Mouse (Mus musculus) heart, adult 8-10 months (tissue): ENCODE measurements at regions not wholly inside any gene's neighbourhood (a gene's known extent, or its start where the extent isn't known, plus 50 kb on each side); places are given as distances from the start of the nearest gene placed in this dataset.

Experiments
- DNase-seq: peaks from one replicate; pipeline ENCODE4 v3.0.0; 2022; ENCODE audit warnings: low spot score

GRCm38 (mm10) chr1:156993105-156993504 is 53.7 kb upstream of the Ralgps2 start:
- DNase-seq = no peak

GRCm38 (mm10) chr1:156992536-156992935 is 53.1 kb upstream of the Ralgps2 start:
- no peak for DNase-seq

- DNase-seq = no peak
These were observed 51.4 kb upstream of the Ralgps2 start for GRCm38 (mm10) chr1:156990567-156991494.

GRCm38 (mm10) chr1:156990112-156990511 is 50.7 kb upstream of the Ralgps2 start:
- no peak for DNase-seq

GRCm38 (mm10) chr1:156989149-156989785 is 49.8 kb upstream of the Ralgps2 start:
- no peak for DNase-seq
